Mouse (Mus musculus) liver, postnatal 0 days (tissue): Measurements from ENCODE around the gene Slpi. TPM values are rescaled to one million over a fixed set of nuclear protein-coding genes. Genes with fewer than 3 reads are reported as not detected.

ENCODE experiments used
- ATAC-seq: fragments of 200-750 bp; cut with Nextera tagmentation; 2 replicates; pipeline ENCODE4 v1.8.0; 2017; ENCODE audit warnings: mild to moderate bottlenecking, moderate library complexity
- DNase-seq: peaks from one replicate; pipeline ENCODE4 v3.0.0-alpha.2; 2016
- H3K27ac ChIP-seq: fragments of 300-500 bp; sonication (generic); 2 replicates; pipeline ENCODE4 v1.5.1; 2014; ENCODE audit warnings: antibody characterized with exemption, moderate library complexity, mild to moderate bottlenecking, low read depth
- H3K27me3 ChIP-seq: fragments of 300-500 bp; sonication (generic); 2 replicates; pipeline ENCODE4 v1.6.1; 2014; ENCODE audit warnings: low read length, control low read depth, mixed read lengths; ENCODE audit not compliant: insufficient read depth
- H3K36me3 ChIP-seq: fragments of 300-500 bp; sonication (generic); replicated peaks from 2 replicates; pipeline ENCODE4 v1.6.1; 2014; ENCODE audit warnings: mild to moderate bottlenecking, control low read depth, low read length, moderate library complexity, mixed read lengths; ENCODE audit not compliant: insufficient read depth
- H3K4me1 ChIP-seq: fragments of 300-500 bp; sonication (generic); 2 replicates; pipeline ENCODE4 v1.6.1; 2014; ENCODE audit warnings: antibody characterized with exemption, mild to moderate bottlenecking, control low read depth; ENCODE audit not compliant: insufficient read depth
- H3K4me2 ChIP-seq: fragments of 300-500 bp; sonication (generic); 2 replicates; pipeline ENCODE4 v1.6.1; 2014; ENCODE audit warnings: low read depth, mild to moderate bottlenecking, low read length, moderate library complexity, mixed read lengths
- H3K4me3 ChIP-seq: fragments of 300-500 bp; sonication (generic); 2 replicates; pipeline ENCODE4 v1.5.1; 2014; ENCODE audit warnings: low read depth, low read length
- H3K9ac ChIP-seq: fragments of 300-500 bp; sonication (generic); replicated peaks from 2 replicates; pipeline ENCODE4 v1.6.1; 2014; ENCODE audit warnings: mild to moderate bottlenecking, moderate library complexity
- H3K9me3 ChIP-seq: fragments of 300-500 bp; sonication (generic); 2 replicates; pipeline ENCODE4 v1.6.1; 2016; ENCODE audit warnings: mild to moderate bottlenecking, control low read depth, low read length, mixed read lengths
- CTCF ChIP-seq: sonication (generic); IDR thresholded peaks from 2 replicates; pipeline ENCODE4 v1.5.1; 2016; ENCODE audit warnings: antibody characterized with exemption, low read depth
- EP300 ChIP-seq: IDR thresholded peaks from 2 replicates; pipeline ENCODE4 v1.6.1; 2016; ENCODE audit warnings: antibody characterized with exemption, low read depth, mild to moderate bottlenecking
- WGBS: fragments of 180-500 bp; shearing (Covaris S2); extraction: QIAGEN DNeasy Blood & Tissue Kit; methylation state at CpG from one replicate; pipeline ENCODE4 v1.1.7; 2014; ENCODE audit not compliant: insufficient replicate concordance; 5-methylcytosine and 5-hydroxymethylcytosine counted together
- polyA plus RNA-seq: library from polyadenylated mRNA; unstranded; fragments of >200 nt; fragmentation: Nextera tagmentation; extraction: Ambion mirVana; gene quantifications from 2 replicates; pipeline ENCODE4 v1.2.1, GENCODE M21; 2015

Gene Slpi
- polyA plus RNA-seq, 1 experiment from 2014 or later = 59.4 TPM

DNA sequence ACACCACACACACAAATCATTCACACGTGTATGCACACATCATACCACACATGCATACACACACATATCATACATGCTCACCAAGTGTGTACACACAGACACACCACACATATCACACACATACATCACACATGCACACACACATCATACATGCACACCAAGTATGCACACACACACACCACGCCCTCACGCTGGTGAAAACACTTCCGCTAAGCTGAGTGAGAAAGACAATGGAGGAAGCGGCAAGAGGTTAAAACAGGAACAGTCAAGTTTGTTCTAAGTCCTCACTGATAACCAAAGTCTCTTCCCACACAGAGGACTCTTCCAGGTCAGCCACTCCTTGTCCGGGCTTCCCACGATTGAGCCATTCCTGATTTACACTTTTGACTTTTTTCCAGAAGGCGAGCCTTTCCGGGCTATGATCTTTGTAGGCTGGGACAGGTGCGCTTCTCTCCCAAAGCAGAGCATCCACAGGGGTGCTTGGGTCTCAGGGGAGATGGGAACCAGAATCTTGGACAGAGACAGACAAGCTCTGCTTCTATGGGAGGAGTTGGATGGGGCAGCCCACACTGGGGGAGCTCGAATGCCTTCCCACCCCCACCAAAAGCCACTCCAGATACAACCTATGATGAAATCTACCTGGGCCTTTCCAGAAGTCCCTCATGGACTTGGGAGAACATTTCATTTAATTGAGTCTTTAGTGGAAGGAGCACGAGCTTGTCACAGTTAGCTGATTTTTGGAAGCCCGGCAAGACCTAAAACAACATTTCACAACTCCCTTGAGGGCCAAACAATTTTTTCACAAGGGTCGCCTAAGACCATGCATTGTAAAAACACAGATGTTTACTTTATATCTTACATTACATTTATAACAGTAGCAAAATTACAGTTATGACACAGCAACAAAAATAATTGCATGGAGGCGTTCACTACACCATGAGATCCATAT lies 11.1 kb downstream of the Slpi start:
- Histone ChIP-seq H3K27me3 (no peaks in the 10 kb centered on the region), H3K9me3 (0 out of 2 replicates have a peak, but pooled peaks cover 3% of the 10 kb centered on the region), H3K4me2 (no peak overlapping the region), H3K9ac (no peak overlapping the region), H3K4me1 (peaks cover 9% of the 10 kb centered on the region), H3K4me3 (no peak overlapping the region), H3K36me3 (no peaks in the 10 kb centered on the region), H3K27ac (peak overlapping the region; percentile 41; the same call in 1 of the 2 replicates)
- ATAC-seq (no peak), DNase-seq (no peak)
- TF ChIP-seq EP300 (no peak), CTCF (no peak)
- WGBS = 75% methylated on average over 15 of the region's 15 CpGs

DNA sequence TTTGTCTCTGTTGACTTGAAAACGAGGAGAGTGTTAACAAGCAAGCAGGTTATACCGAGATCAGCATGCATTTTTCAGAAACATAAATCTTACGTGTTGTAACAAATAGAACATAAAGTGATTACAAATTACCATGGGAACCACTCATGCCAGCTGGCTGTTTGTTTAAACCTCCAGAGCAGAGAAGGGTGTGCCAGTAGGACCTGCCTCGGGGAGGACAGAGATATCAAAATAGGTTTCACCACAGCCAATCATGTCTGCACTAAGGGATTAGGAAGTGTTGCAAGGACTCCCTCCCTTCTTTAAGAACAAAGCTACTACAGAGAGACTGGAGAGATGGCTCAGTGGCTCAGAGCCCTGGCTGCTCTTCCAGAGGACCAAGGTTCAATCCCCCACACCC lies 15.7 kb downstream of the Slpi start:
- DNase-seq = no peak
- H3K27ac ChIP-seq = peak overlapping the region; percentile 71

DNA sequence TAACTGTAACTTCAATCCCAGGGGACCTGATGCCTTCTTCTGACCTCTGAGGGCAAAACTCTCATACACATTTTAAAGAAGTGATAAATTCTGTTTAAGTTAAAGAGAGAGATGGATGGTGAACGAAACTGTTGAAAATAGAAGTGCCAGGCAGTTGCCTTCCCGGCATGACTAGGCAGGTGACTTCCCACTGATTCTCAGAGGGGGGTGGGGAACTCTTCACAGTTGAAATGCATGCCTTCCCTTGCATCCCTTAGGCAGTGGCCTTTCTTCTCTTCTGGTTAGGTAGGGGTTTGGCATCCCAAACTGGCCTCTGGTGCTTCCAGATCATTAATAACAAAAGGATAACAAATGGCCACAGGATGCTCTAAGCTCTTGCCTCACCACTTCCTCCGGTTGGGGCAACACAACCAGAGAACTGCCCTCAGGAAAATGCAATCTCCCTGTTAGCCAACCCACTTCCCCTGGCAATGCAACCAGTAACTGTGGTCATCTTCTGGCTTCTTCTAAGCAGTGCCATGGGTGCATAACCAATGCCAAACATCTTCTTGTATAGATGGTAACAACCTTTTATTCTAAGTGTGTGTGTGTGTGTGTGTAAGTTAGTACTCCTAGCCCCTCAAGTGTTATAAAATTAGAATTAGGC lies 16.4 kb downstream of the Slpi start:
- TF ChIP-seq CTCF (no peak), EP300 (0 out of 2 replicates have a peak, but pooled peaks have one; percentile 27)
- Histone ChIP-seq H3K36me3 (no peaks in the 10 kb centered on the region), H3K27ac (peak overlapping the region; percentile 71), H3K4me2 (no peak overlapping the region), H3K4me3 (no peak overlapping the region), H3K4me1 (peaks cover 9% of the 10 kb centered on the region), H3K27me3 (no peaks in the 10 kb centered on the region), H3K9ac (no peak overlapping the region), H3K9me3 (no peaks in the 10 kb centered on the region)
- ATAC-seq (0 out of 2 replicates have a peak, but pooled peaks have one; percentile 15), DNase-seq (peak; percentile 50)
- WGBS = 15% methylated on average over 3 of the region's 3 CpGs

More for the DNA sequence above, 15.7 kb downstream of the Slpi start:
- peaks cover 9% of the 10 kb centered on the region for H3K4me1 ChIP-seq
- H3K9me3 ChIP-seq = no peaks in the 10 kb centered on the region
- H3K9ac ChIP-seq = no peak overlapping the region
- H3K4me3 ChIP-seq = no peak overlapping the region
- no peaks in the 10 kb centered on the region for H3K27me3 ChIP-seq
- ATAC-seq = 0 out of 2 replicates have a peak, but pooled peaks have one; percentile 36
- no peak for TF ChIP-seq CTCF
- TF ChIP-seq EP300 = no peak
- H3K4me2 ChIP-seq = no peak overlapping the region
- no peaks in the 10 kb centered on the region for H3K36me3 ChIP-seq
- 36% methylated on average over 4 of the region's 4 CpGs for WGBS

DNA sequence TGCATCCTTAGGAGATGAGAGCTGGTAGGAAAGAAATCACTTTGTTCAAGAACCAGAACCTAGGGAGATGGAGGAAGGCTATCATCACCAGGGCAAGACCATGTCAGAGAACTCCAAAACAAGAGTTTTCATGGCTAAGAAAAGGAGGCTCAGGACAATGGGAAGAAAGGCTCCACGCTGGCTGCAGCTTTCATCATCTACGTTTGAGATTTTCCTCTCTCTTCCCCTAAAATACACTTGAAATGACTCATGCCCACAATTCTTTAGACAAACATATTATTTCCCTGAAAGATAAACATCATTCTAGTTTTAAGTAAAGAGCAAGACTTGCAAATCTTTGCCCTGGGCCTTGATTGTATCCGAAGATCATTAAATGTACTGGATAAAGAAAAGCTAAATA lies 17.5 kb downstream of the Slpi start:
- no peak overlapping the region for H3K9ac ChIP-seq
- 65% methylated on average over 3 of the region's 3 CpGs for WGBS
- H3K27ac ChIP-seq = no peak overlapping the region

GRCm38 (mm10) chr2:164368620-164369105 lies 20.2 kb downstream of the Slpi start:
- Histone ChIP-seq H3K9ac (no peak overlapping the region), H3K4me2 (no peak overlapping the region), H3K36me3 (no peaks in the 10 kb centered on the region), H3K4me1 (peaks cover 7% of the 10 kb centered on the region), H3K27ac (no peak overlapping the region), H3K9me3 (no peaks in the 10 kb centered on the region), H3K4me3 (no peak overlapping the region), H3K27me3 (no peaks in the 10 kb centered on the region)
- WGBS = 53% methylated on average over 6 of the region's 6 CpGs
- TF ChIP-seq CTCF = no peak
- TF ChIP-seq EP300 = no peak
- DNase-seq (no peak), ATAC-seq (no peak)

More for the DNA sequence above, 17.5 kb downstream of the Slpi start:
- ATAC-seq (no peak), DNase-seq (no peak)
- Histone ChIP-seq H3K4me3 (no peak overlapping the region), H3K36me3 (no peaks in the 10 kb centered on the region), H3K27me3 (no peaks in the 10 kb centered on the region), H3K4me2 (no peak overlapping the region), H3K4me1 (peaks cover 9% of the 10 kb centered on the region), H3K9me3 (no peaks in the 10 kb centered on the region)
- TF ChIP-seq CTCF (no peak), EP300 (no peak)

GRCm38 (mm10) chr2:164366947-164367346 lies 21.9 kb downstream of the Slpi start:
- H3K4me3 ChIP-seq = no peak overlapping the region
- H3K4me2 ChIP-seq = no peak overlapping the region
- H3K27ac ChIP-seq = no peak overlapping the region
- WGBS = 53% methylated on average over 3 of the region's 3 CpGs
- H3K9me3 ChIP-seq = no peaks in the 10 kb centered on the region
- no peaks in the 10 kb centered on the region for H3K36me3 ChIP-seq
- ATAC-seq (no peak), DNase-seq (no peak)
- H3K27me3 ChIP-seq = no peaks in the 10 kb centered on the region
- no peak for TF ChIP-seq CTCF
- no peak for TF ChIP-seq EP300
- 0 out of 2 replicates have a peak, but pooled peaks cover 2% of the 10 kb centered on the region for H3K4me1 ChIP-seq
- no peak overlapping the region for H3K9ac ChIP-seq
